Mouse (Mus musculus): ENCODE results near the gene Tbc1d14. TPM values are rescaled to one million over a fixed set of nuclear protein-coding genes. Genes with fewer than 3 reads are reported as not detected.
A peak's percentile ranks its signal among the peaks of the same experiment; 100 is the strongest.

The Tbc1d14 gene
- total RNA-seq, 2 experiments from 2014 or later = 8.1 to 11.3 TPM

- no peak for ATAC-seq (replicated peaks; ENCODE audit: low FRiP score, poor library complexity, severe bottlenecking)
Observed at GRCm38 (mm10) chr5:36523219-36523703, 69.8 kb downstream of the Tbc1d14 start.

- no peak for ATAC-seq (replicated peaks; ENCODE audit: low FRiP score, poor library complexity, severe bottlenecking)
Observed at GRCm38 (mm10) chr5:36522782-36523181, 70.3 kb downstream of the Tbc1d14 start.

GRCm38 (mm10) chr5:36519751-36520150 is 73.3 kb downstream of the Tbc1d14 start:
- ATAC-seq (replicated peaks; ENCODE audit: low FRiP score, poor library complexity, severe bottlenecking) = no peak

GRCm38 (mm10) chr5:36517596-36517995 is 75.5 kb downstream of the Tbc1d14 start:
- no peak for ATAC-seq (replicated peaks; ENCODE audit: low FRiP score, poor library complexity, severe bottlenecking)

- ATAC-seq (replicated peaks; ENCODE audit: low FRiP score, poor library complexity, severe bottlenecking) = no peak
Observed at GRCm38 (mm10) chr5:36515558-36515957, 77.5 kb downstream of the Tbc1d14 start.

GRCm38 (mm10) chr5:36515126-36515525 is 78.0 kb downstream of the Tbc1d14 start:
- ATAC-seq (replicated peaks; ENCODE audit: low FRiP score, poor library complexity, severe bottlenecking) = no peak

GRCm38 (mm10) chr5:36510956-36511355 is 82.1 kb downstream of the Tbc1d14 start:
- no peak for ATAC-seq (replicated peaks; ENCODE audit: low FRiP score, poor library complexity, severe bottlenecking)

GRCm38 (mm10) chr5:36508351-36508750 is 84.7 kb downstream of the Tbc1d14 start:
- ATAC-seq (replicated peaks; ENCODE audit: low FRiP score, poor library complexity, severe bottlenecking) = no peak

GRCm38 (mm10) chr5:36505643-36506042 is 87.4 kb downstream of the Tbc1d14 start:
- no peak for ATAC-seq (replicated peaks; ENCODE audit: low FRiP score, poor library complexity, severe bottlenecking)

GRCm38 (mm10) chr5:36505235-36505634 is 87.8 kb downstream of the Tbc1d14 start:
- no peak for ATAC-seq (replicated peaks; ENCODE audit: low FRiP score, poor library complexity, severe bottlenecking)

- ATAC-seq (replicated peaks; ENCODE audit: low FRiP score, poor library complexity, severe bottlenecking) = no peak
Observed at GRCm38 (mm10) chr5:36494709-36495108, 98.4 kb downstream of the Tbc1d14 start.

- ATAC-seq (replicated peaks; ENCODE audit: low FRiP score, poor library complexity, severe bottlenecking) = no peak
Observed at GRCm38 (mm10) chr5:36493919-36494318, 99.2 kb downstream of the Tbc1d14 start.

GRCm38 (mm10) chr5:36489225-36489624 is 103.9 kb downstream of the Tbc1d14 start:
- ATAC-seq (replicated peaks; ENCODE audit: low FRiP score, poor library complexity, severe bottlenecking) = no peak

GRCm38 (mm10) chr5:36485306-36485705 is 107.8 kb downstream of the Tbc1d14 start:
- no peak for ATAC-seq (replicated peaks; ENCODE audit: low FRiP score, poor library complexity, severe bottlenecking)

GRCm38 (mm10) chr5:36484171-36484990 is 108.7 kb downstream of the Tbc1d14 start, which contains the start of the genes Tada2b and Ccdc96:
Gene Tada2b, minus strand, starts transcription at chr5:36484285.
Gene Ccdc96, plus strand, starts transcription at chr5:36484588.
- peak; percentile 91 for ATAC-seq (replicated peaks; ENCODE audit: low FRiP score, poor library complexity, severe bottlenecking)

GRCm38 (mm10) chr5:36483203-36484101 is 109.6 kb downstream of the Tbc1d14 start:
- ATAC-seq (replicated peaks; ENCODE audit: low FRiP score, poor library complexity, severe bottlenecking) = peak; percentile 31

- ATAC-seq (replicated peaks; ENCODE audit: low FRiP score, poor library complexity, severe bottlenecking) = no peak
Observed at GRCm38 (mm10) chr5:36481114-36481513, 112.0 kb downstream of the Tbc1d14 start.

GRCm38 (mm10) chr5:36480398-36480797 is 112.7 kb downstream of the Tbc1d14 start:
- ATAC-seq (replicated peaks; ENCODE audit: low FRiP score, poor library complexity, severe bottlenecking) = no peak

GRCm38 (mm10) chr5:36479735-36480134 is 113.3 kb downstream of the Tbc1d14 start:
- no peak for ATAC-seq (replicated peaks; ENCODE audit: low FRiP score, poor library complexity, severe bottlenecking)

Data from erythroblast, adult 5-6 weeks (primary cell).